Mouse (Mus musculus) CH12.LX (cell line): ENCODE results near the gene Tbc1d14. TPM values are rescaled to one million over a fixed set of nuclear protein-coding genes. Genes with fewer than 3 reads are reported as not detected.

ENCODE experiments used
- DNase-seq: peaks from one replicate; pipeline ENCODE4 v3.0.0-alpha.2; 2013; ENCODE audit errors: extremely low read depth
- H3K27ac ChIP-seq: 2 replicates; pipeline ENCODE4 v1.5.1; 2012; ENCODE audit warnings: low read depth, mild to moderate bottlenecking, control low read depth, moderate library complexity; ENCODE audit not compliant: insufficient read depth
- H3K27me3 ChIP-seq: replicated peaks from 2 replicates; pipeline ENCODE3; 2012; ENCODE audit warnings: inconsistent platforms
- H3K36me3 ChIP-seq, 2 experiments: replicated peaks in 1 of 2; 2 replicates each; pipeline versions ENCODE3 to v1.6.1; 2012; ENCODE audit warnings: inconsistent platforms in 1 of 2, low read length in 1 of 2, mild to moderate bottlenecking in 1 of 2, mixed read lengths in 1 of 2, moderate library complexity in 1 of 2; ENCODE audit not compliant: control insufficient read depth in 1 of 2, insufficient read depth in 1 of 2
- H3K4me1 ChIP-seq, 2 experiments: 2 replicates each; pipeline ENCODE4 v1.6.1; 2012; ENCODE audit warnings: inconsistent platforms in 1 of 2, moderate library complexity in 1 of 2; ENCODE audit not compliant: insufficient read depth in 2 of 2, control insufficient read depth in 1 of 2
- H3K4me2 ChIP-seq: 2 replicates; pipeline ENCODE4 v1.6.1; 2012; ENCODE audit warnings: low read depth, mild to moderate bottlenecking, control low read depth; ENCODE audit not compliant: poor library complexity, insufficient read depth, severe bottlenecking
- H3K4me3 ChIP-seq, 3 experiments: fragments of 150-350 bp in 1 of 3; sonication (generic) in 1 of 3; replicated peaks in 1 of 3; 2 replicates each; pipeline versions ENCODE3 to v1.5.1; 2011 to 2012; ENCODE audit warnings: low read depth in 2 of 3, low read length in 2 of 3, mild to moderate bottlenecking in 2 of 3, moderate library complexity in 2 of 3, control low read depth in 1 of 3, improper control_type of control experiment in 1 of 3, inconsistent platforms in 1 of 3, mixed read lengths in 1 of 3; ENCODE audit not compliant: poor library complexity in 1 of 3
- H3K79me2 ChIP-seq: replicated peaks from 2 replicates; pipeline ENCODE4 v1.6.1; 2012; ENCODE audit warnings: mild to moderate bottlenecking, moderate library complexity; ENCODE audit not compliant: control insufficient read depth, poor library complexity, insufficient read depth, severe bottlenecking; ENCODE audit errors: extremely low read depth
- H3K9ac ChIP-seq: 2 replicates; pipeline ENCODE4 v1.6.1; 2012; ENCODE audit warnings: low read depth, mild to moderate bottlenecking, control low read depth, moderate library complexity; ENCODE audit not compliant: insufficient read depth
- H3K9me3 ChIP-seq: replicated peaks from 2 replicates; pipeline ENCODE3; 2012; ENCODE audit warnings: low read length, inconsistent platforms, mixed read lengths
- CHD1 ChIP-seq: IDR thresholded peaks from 2 replicates; pipeline ENCODE4 v1.6.1; 2012; ENCODE audit warnings: low read depth, low read length, improper control_type of control experiment, inconsistent platforms
- CHD2 ChIP-seq: IDR thresholded peaks from 2 replicates; pipeline ENCODE4 v1.6.1; 2011; ENCODE audit warnings: low read length, improper control_type of control experiment
- CTCF ChIP-seq, 2 experiments: IDR thresholded peaks in 1 of 2; conservative IDR thresholded peaks in 1 of 2; 2 replicates each; pipeline ENCODE4 v1.5.1; 2011 to 2012; ENCODE audit warnings: low read depth in 2 of 2, low read length in 2 of 2, improper control_type of control experiment in 1 of 2, inconsistent platforms in 1 of 2, mild to moderate bottlenecking in 1 of 2, moderate library complexity in 1 of 2
- E2F4 ChIP-seq: IDR thresholded peaks from 2 replicates; pipeline ENCODE4 v1.6.1; 2011; ENCODE audit warnings: low read depth, low read length, improper control_type of control experiment; ENCODE audit not compliant: insufficient replicate concordance
- ELF1 ChIP-seq: IDR thresholded peaks from 2 replicates; pipeline ENCODE4 v1.6.1; 2014; ENCODE audit warnings: low read depth, mild to moderate bottlenecking, inconsistent platforms, low read length, improper control_type of control experiment
- EP300 ChIP-seq: IDR thresholded peaks from 2 replicates; pipeline ENCODE4 v1.6.1; 2011; ENCODE audit warnings: low read length, improper control_type of control experiment
- ETS1 ChIP-seq: conservative IDR thresholded peaks from 2 replicates; pipeline ENCODE4 v1.6.1; 2012; ENCODE audit warnings: low read depth, mild to moderate bottlenecking, inconsistent platforms, low read length, improper control_type of control experiment, moderate library complexity
- JUN ChIP-seq: IDR thresholded peaks from 2 replicates; pipeline ENCODE4 v1.6.1; 2011; ENCODE audit warnings: low read depth, mild to moderate bottlenecking, low read length, improper control_type of control experiment, moderate library complexity; ENCODE audit not compliant: insufficient read depth
- KAT2A ChIP-seq: IDR thresholded peaks from 2 replicates; pipeline ENCODE4 v1.6.1; 2012; ENCODE audit warnings: low read length, improper control_type of control experiment, inconsistent platforms; ENCODE audit not compliant: insufficient replicate concordance
- MAFK ChIP-seq: IDR thresholded peaks from 2 replicates; pipeline ENCODE4 v1.6.1; 2011; ENCODE audit warnings: low read length, improper control_type of control experiment; ENCODE audit not compliant: insufficient replicate concordance
- MAX ChIP-seq: IDR thresholded peaks from 2 replicates; pipeline ENCODE4 v1.6.1; 2011; ENCODE audit warnings: low read length, improper control_type of control experiment
- MEF2A ChIP-seq: IDR thresholded peaks from 2 replicates; pipeline ENCODE4 v1.6.1; 2014; ENCODE audit warnings: low read depth, mild to moderate bottlenecking, inconsistent platforms, low read length, improper control_type of control experiment, borderline replicate concordance
- MXI1 ChIP-seq: IDR thresholded peaks from 2 replicates; pipeline ENCODE4 v1.6.1; 2011; ENCODE audit warnings: mild to moderate bottlenecking, low read depth, low read length, improper control_type of control experiment
- MYC ChIP-seq: IDR thresholded peaks from 2 replicates; pipeline ENCODE4 v1.6.1; 2011; ENCODE audit warnings: low read depth, mild to moderate bottlenecking, improper control_type of control experiment, low read length
- NELFE ChIP-seq: IDR thresholded peaks from 2 replicates; pipeline ENCODE4 v1.6.1; 2011; ENCODE audit warnings: low read depth, low read length, improper control_type of control experiment
- NRF1 ChIP-seq: IDR thresholded peaks from 2 replicates; pipeline ENCODE4 v1.6.1; 2014; ENCODE audit warnings: low read depth, mild to moderate bottlenecking, inconsistent platforms, low read length, improper control_type of control experiment, moderate library complexity
- RAD21 ChIP-seq: IDR thresholded peaks from 2 replicates; pipeline ENCODE4 v1.6.1; 2011; ENCODE audit warnings: low read depth, mild to moderate bottlenecking, low read length, improper control_type of control experiment, moderate library complexity
- RCOR1 ChIP-seq: conservative IDR thresholded peaks from 2 replicates; pipeline ENCODE4 v1.6.1; 2012; ENCODE audit warnings: low read depth, mild to moderate bottlenecking, inconsistent platforms, low read length, improper control_type of control experiment
- SIN3A ChIP-seq: IDR thresholded peaks from 2 replicates; pipeline ENCODE4 v1.6.1; 2012; ENCODE audit warnings: low read length, improper control_type of control experiment, inconsistent platforms
- SMC3 ChIP-seq: IDR thresholded peaks from 2 replicates; pipeline ENCODE4 v1.6.1; 2011; ENCODE audit warnings: low read depth, low read length, improper control_type of control experiment
- UBTF ChIP-seq: IDR thresholded peaks from 2 replicates; pipeline ENCODE4 v1.6.1; 2012; ENCODE audit warnings: low read depth, mild to moderate bottlenecking, inconsistent platforms, low read length, improper control_type of control experiment, moderate library complexity
- USF1 ChIP-seq: IDR thresholded peaks from 2 replicates; pipeline ENCODE4 v1.6.1; 2014; ENCODE audit warnings: low read depth, mild to moderate bottlenecking, inconsistent platforms, low read length, improper control_type of control experiment
- USF2 ChIP-seq: conservative IDR thresholded peaks from 2 replicates; pipeline ENCODE4 v1.6.1; 2011; ENCODE audit warnings: low read depth, low read length, improper control_type of control experiment
- ZC3H11A ChIP-seq: IDR thresholded peaks from 2 replicates; pipeline ENCODE4 v1.6.1; 2012; ENCODE audit warnings: low read depth, mild to moderate bottlenecking, inconsistent platforms, low read length, improper control_type of control experiment
- ZKSCAN1 ChIP-seq: IDR thresholded peaks from 2 replicates; pipeline ENCODE4 v1.6.1; 2012; ENCODE audit warnings: low read depth, inconsistent platforms, low read length, improper control_type of control experiment, borderline replicate concordance
- dilution Hi-C: fragments of 300-500 bp; cut with MboI; formaldehyde crosslinking; loops from 2 replicates; pipeline ENCODE4 v1.14.3; 2020; ENCODE audit warnings: low sequenced_read_pairs; ENCODE audit not compliant: extremely low pct_unique_long_range_greater_than_20kb, extremely low pct_ligation_motif_present
- in situ Hi-C: fragments of 300-500 bp; cut with MboI; formaldehyde crosslinking; loops from 3 replicates; pipeline ENCODE4 v1.14.3; 2019; ENCODE audit warnings: low sequenced_read_pairs, low pct_ligation_motif_present, low pct_unique_long_range_greater_than_20kb, mixed read lengths
- polyA plus RNA-seq: library from polyadenylated mRNA; unstranded; fragments of >175 nt; gene quantifications from 2 replicates; pipeline ENCODE4 v1.2.1, GENCODE M21; 2012; ENCODE audit warnings: low read depth; ENCODE audit not compliant: insufficient read length
- total RNA-seq, 2 experiments: library from RNA; depleted of rRNA; stranded (reverse); fragments of 300-350 nt in 1 of 2; fragments of >200 nt in 1 of 2; gene quantifications; 2 replicates each; pipeline ENCODE4 v1.2.3; 2012 to 2014

Gene Tbc1d14
- total and polyA plus RNA-seq, 3 experiments, result 5.7 to 29.1 (median 10.1) TPM

GRCm38 (mm10) chr5:36544765-36545164 lies 48.3 kb downstream of the Tbc1d14 start:
- peaks cover 7 to 29% of the 10 kb centered on the region in 2 experiments for H3K4me1 ChIP-seq
- H3K79me2 ChIP-seq, result 0 out of 2 replicates have a peak, but pooled peaks cover 3% of the 10 kb centered on the region
- H3K27me3 ChIP-seq, result no peaks in the 10 kb centered on the region
- H3K4me3 ChIP-seq, result no peak overlapping the region
- dilution Hi-C loops (no loop called here), in situ Hi-C loops (no loop called here)
- DNase-seq, result no peak
- H3K9me3 ChIP-seq, result no peaks in the 10 kb centered on the region
- H3K36me3 ChIP-seq, result peaks cover 2 to 54% of the 10 kb centered on the region in 2 experiments
- H3K27ac ChIP-seq, result no peak overlapping the region
- H3K4me2 ChIP-seq, result no peak overlapping the region
- TF ChIP-seq CTCF (conservative IDR thresholded peaks at IDR 0.05 in 1 of 2, IDR thresholded peaks at IDR 0.05 in 1 of 2; ENCODE audit: low read depth in 2 of 2, low read length in 2 of 2), result no peak
- TF ChIP-seq ZKSCAN1, result no peak
- TF ChIP-seq JUN, result no peak
- H3K9ac ChIP-seq, result no peak overlapping the region

DNA sequence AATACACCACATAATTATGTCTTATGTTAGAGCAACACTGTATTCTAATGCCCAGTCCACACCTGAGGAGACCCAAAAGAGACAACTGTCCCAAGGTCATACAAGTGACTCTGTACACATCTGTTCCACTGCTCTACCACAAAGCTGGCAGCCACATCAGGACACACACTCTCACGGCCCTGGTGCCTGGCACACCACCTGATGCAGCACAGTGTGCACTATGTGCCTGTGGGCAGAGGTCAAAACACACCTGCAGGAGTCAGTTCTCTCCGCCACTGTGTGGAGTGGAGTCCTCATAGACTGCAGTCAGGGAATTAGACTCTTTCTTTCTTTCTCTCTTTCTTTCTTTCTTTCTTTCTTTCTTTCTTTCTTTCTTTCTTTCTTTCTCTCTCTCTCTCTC lies 52.1 kb downstream of the Tbc1d14 start:
- in situ Hi-C loops (no loop called here), dilution Hi-C loops (no loop called here)
- no peak overlapping the region for H3K4me2 ChIP-seq
- H3K4me1 ChIP-seq, result peaks cover 3 to 21% of the 10 kb centered on the region in 2 experiments; a peak in 2 of 4 replicates
- H3K79me2 ChIP-seq, result no peaks in the 10 kb centered on the region
- no peak overlapping the region for H3K9ac ChIP-seq
- no peak overlapping the region for H3K4me3 ChIP-seq
- TF ChIP-seq MXI1 (no peak), UBTF (no peak)
- no peaks in the 10 kb centered on the region for H3K27me3 ChIP-seq
- DNase-seq, result no peak
- H3K36me3 ChIP-seq, result peaks cover 7 to 45% of the 10 kb centered on the region in 2 experiments
- H3K9me3 ChIP-seq, result no peaks in the 10 kb centered on the region
- no peak overlapping the region for H3K27ac ChIP-seq

DNA sequence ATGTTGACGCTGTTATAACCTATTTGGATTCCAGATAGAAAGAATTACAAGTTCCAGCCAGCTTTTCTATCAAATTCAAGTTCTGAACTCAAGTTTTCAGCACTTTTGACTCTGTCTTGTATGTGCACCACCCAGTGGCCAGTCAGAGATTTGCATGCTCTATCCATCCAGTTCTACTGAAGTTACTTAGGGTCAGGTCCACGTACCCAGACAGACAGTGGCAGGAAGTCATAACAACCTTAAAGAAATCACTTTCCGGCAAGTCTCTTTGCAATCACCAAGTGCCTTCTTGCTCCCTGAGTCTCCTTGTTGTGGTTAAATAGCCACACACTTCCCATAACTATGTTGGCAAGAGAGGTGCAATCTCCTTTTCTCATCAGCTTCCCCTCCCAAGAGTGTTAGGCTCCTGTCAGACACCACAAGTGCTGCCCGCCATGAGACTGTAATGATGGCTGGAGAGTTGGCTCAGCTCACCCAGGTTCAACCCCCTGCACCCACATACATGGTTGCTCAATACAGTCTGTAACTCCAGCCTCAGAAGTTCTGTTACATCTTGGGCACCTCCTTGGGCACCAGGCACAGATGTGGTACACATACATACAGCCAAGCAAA lies 54.4 kb downstream of the Tbc1d14 start:
- peaks cover 7 to 32% of the 10 kb centered on the region in 2 experiments for H3K36me3 ChIP-seq
- no peaks in the 10 kb centered on the region for H3K9me3 ChIP-seq
- dilution Hi-C loops, result no loop called here
- peak; percentile 71 for DNase-seq
- H3K27me3 ChIP-seq, result no peaks in the 10 kb centered on the region
- H3K27ac ChIP-seq, result no peak overlapping the region
- H3K79me2 ChIP-seq, result no peaks in the 10 kb centered on the region
- peaks cover 10 to 43% of the 10 kb centered on the region in 2 experiments for H3K4me1 ChIP-seq
- in situ Hi-C loops, result no loop called here
- H3K4me2 ChIP-seq, result no peak overlapping the region
- no peak overlapping the region for H3K4me3 ChIP-seq
- H3K9ac ChIP-seq, result no peak overlapping the region
- TF ChIP-seq ZKSCAN1, result no peak
- no peak for TF ChIP-seq USF1
- TF ChIP-seq NELFE, result no peak
- peak; percentile 80 to 87 for TF ChIP-seq CTCF (conservative IDR thresholded peaks at IDR 0.05 in 1 of 2, IDR thresholded peaks at IDR 0.05 in 1 of 2; ENCODE audit: low read depth in 2 of 2, low read length in 2 of 2)
- no peak for TF ChIP-seq EP300
- TF ChIP-seq CHD1, result no peak
- peak; percentile 55 for TF ChIP-seq RAD21
- TF ChIP-seq RCOR1, result no peak
- TF ChIP-seq ELF1, result no peak
- TF ChIP-seq SMC3, result peak; percentile 74
- TF ChIP-seq KAT2A, result no peak
- no peak for TF ChIP-seq MAX
- 0 out of 2 replicates have a peak, but pooled peaks have one; percentile 46 for TF ChIP-seq SIN3A
- no peak for TF ChIP-seq USF2
- no peak for TF ChIP-seq E2F4
- no peak for TF ChIP-seq MYC
- TF ChIP-seq MXI1, result 0 out of 2 replicates have a peak, but pooled peaks have one; percentile 20
- TF ChIP-seq NRF1, result no peak
- no peak for TF ChIP-seq CHD2
- no peak for TF ChIP-seq MEF2A
- TF ChIP-seq ZC3H11A, result no peak
- TF ChIP-seq MAFK, result no peak
- TF ChIP-seq ETS1, result no peak
